ENCODE assay signal across 21 mouse cellular contexts in the genomic region with DNA sequence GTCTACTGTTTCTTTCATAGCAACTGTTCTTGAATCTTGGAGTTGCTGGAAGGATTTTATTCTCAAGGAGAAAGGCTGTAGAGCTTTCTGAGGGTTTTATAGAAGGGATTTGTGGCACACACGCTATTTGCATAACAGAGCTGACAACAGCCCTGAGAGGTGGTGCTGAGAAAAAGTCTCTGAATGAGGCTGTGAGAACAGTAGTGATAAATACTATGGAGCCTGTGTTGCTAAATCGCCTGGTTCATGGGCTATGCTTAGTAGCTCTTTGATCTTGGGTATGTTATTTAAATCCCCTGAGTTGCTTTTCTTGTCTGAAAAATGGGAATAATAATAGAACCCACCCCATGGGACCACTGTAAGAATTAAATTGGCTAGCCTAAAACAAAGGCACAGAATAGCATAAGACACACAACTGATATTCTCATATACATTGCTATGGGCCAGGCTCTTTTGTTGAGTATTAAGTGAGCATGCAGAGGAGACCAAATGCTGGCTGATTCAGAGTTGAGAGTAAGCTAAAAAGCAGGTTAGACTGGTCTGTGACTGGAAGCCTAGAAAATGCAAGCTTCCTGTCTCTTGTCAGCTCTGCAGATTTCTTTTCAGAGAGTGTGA.
A peak's percentile ranks its signal among the peaks of the same experiment; 100 is the strongest.
DNase-seq lines count a peak whose midpoint lies in the region; ATAC-seq and TF ChIP-seq lines count a peak whose summit lies in the region.
"Had no signal": no experiment of that assay in that cellular context is flagged by ENCODE, and none has a peak within 500 bp of the region (broad histone marks: within the 10 kb centered on the region; RNA-seq: fewer than 3 reads in every experiment).

No protein-coding gene starts in this region.

- H3K27me3 ChIP-seq in forebrain, embryonic 12.5 days: no peaks in the 10 kb centered on the region
- H3K27me3 ChIP-seq in forebrain, postnatal 0 days (ENCODE audit: insufficient read depth, low read length): no peaks in the 10 kb centered on the region
- H3K27me3 ChIP-seq in midbrain, embryonic 12.5 days: no peaks in the 10 kb centered on the region
- no peaks in the 10 kb centered on the region for H3K27me3 ChIP-seq in midbrain, postnatal 0 days (ENCODE audit: insufficient read depth, low read length)
- no peaks in the 10 kb centered on the region for H3K27me3 ChIP-seq in midbrain, embryonic 14.5 days (ENCODE audit: control insufficient read depth, insufficient read depth, low read length)
- H3K27me3 ChIP-seq: embryonic facial prominence, embryonic 15.5 days; limb, embryonic 12.5 days; liver, embryonic 15.5 days; neural tube, embryonic 12.5 days had no signal

- WGBS in forebrain, embryonic 12.5 days: 16% methylated on average over 2 of the region's 2 CpGs
- WGBS in forebrain, postnatal 0 days: 9% methylated on average over 2 of the region's 2 CpGs
- WGBS in midbrain, embryonic 12.5 days: 8% methylated on average over 2 of the region's 2 CpGs
- WGBS in midbrain, postnatal 0 days: 14% methylated on average over 2 of the region's 2 CpGs
- WGBS in midbrain, embryonic 14.5 days: 4% methylated on average over 2 of the region's 2 CpGs

- H3K4me3 ChIP-seq in forebrain, embryonic 12.5 days (replicated peaks): no peak overlapping the region
- H3K4me3 ChIP-seq in forebrain, postnatal 0 days (ENCODE audit: low read depth, low read length): no peak overlapping the region
- H3K4me3 ChIP-seq in midbrain, embryonic 12.5 days: no peak overlapping the region
- H3K4me3 ChIP-seq in midbrain, postnatal 0 days (ENCODE audit: low read depth, low read length): no peak overlapping the region
- no peak overlapping the region for H3K4me3 ChIP-seq in midbrain, embryonic 14.5 days (replicated peaks; ENCODE audit: low read depth, low read length)
- H3K4me3 ChIP-seq: embryonic facial prominence, embryonic 15.5 days; limb, embryonic 12.5 days; liver, embryonic 15.5 days; myocyte; neural tube, embryonic 12.5 days had no signal

- ATAC-seq in forebrain, embryonic 12.5 days (ENCODE audit: low FRiP score): peak; percentile 52; the same call in 1 of the 2 replicates
- no peak for ATAC-seq in forebrain, postnatal 0 days
- peak; percentile 70 for ATAC-seq in midbrain, embryonic 12.5 days (ENCODE audit: low FRiP score, low read depth)
- ATAC-seq in midbrain, postnatal 0 days (ENCODE audit: low FRiP score): no peak
- no peak for ATAC-seq in midbrain, embryonic 14.5 days (ENCODE audit: low FRiP score, low TSS enrichment)
- ATAC-seq: intestine, embryonic 16.5 days; Patski had no signal

- no peak for TF ChIP-seq POLR2A in brain, embryonic 14.5 days (IDR thresholded peaks at IDR 0.05; ENCODE audit: borderline replicate concordance, extremely low read depth, insufficient read depth, insufficient read length, poor library complexity, severe bottlenecking)

- peak overlapping the region; percentile 47; the same call in 1 of the 2 replicates for H3K27ac ChIP-seq in forebrain, embryonic 12.5 days
- no peak overlapping the region for H3K27ac ChIP-seq in forebrain, postnatal 0 days (ENCODE audit: low read depth, low read length)
- no peak overlapping the region for H3K27ac ChIP-seq in midbrain, embryonic 12.5 days (replicated peaks)
- H3K27ac ChIP-seq in midbrain, postnatal 0 days (ENCODE audit: low read depth, low read length): no peak overlapping the region
- no peak overlapping the region for H3K27ac ChIP-seq in midbrain, embryonic 14.5 days (replicated peaks; ENCODE audit: low read depth, low read length)
- H3K27ac ChIP-seq: embryonic facial prominence, embryonic 15.5 days; kidney, postnatal 0 days; limb, embryonic 12.5 days; liver, embryonic 15.5 days; neural tube, embryonic 12.5 days had no signal

- DNase-seq in forebrain, postnatal 0 days: no peak
- DNase-seq in midbrain, postnatal 0 days (ENCODE audit: low spot score): no peak
- peak; percentile 63 for DNase-seq in brain, embryonic 14.5 days (ENCODE audit: low read depth)
- peak; percentile 8 for DNase-seq in midbrain, embryonic 14.5 days
- no peak for DNase-seq in thymus, postnatal 14 days
- DNase-seq in kidney, postnatal 4 days: no peak
- DNase-seq: gastrocnemius, postnatal 25 days; heart, adult 11 months; heart, postnatal 36 days had no signal

- H3K9me3 ChIP-seq in forebrain, embryonic 12.5 days: no peaks in the 10 kb centered on the region
- H3K9me3 ChIP-seq in forebrain, postnatal 0 days (ENCODE audit: low read length): no peaks in the 10 kb centered on the region
- H3K9me3 ChIP-seq in midbrain, embryonic 12.5 days: no peaks in the 10 kb centered on the region
- H3K9me3 ChIP-seq in midbrain, postnatal 0 days (ENCODE audit: low read length): no peaks in the 10 kb centered on the region
- no peaks in the 10 kb centered on the region for H3K9me3 ChIP-seq in midbrain, embryonic 14.5 days (ENCODE audit: control insufficient read depth, low read length)
- H3K9me3 ChIP-seq: embryonic facial prominence, embryonic 15.5 days; limb, embryonic 12.5 days; liver, embryonic 15.5 days; neural tube, embryonic 12.5 days had no signal

- H3K4me2 ChIP-seq in forebrain, embryonic 12.5 days: no peak overlapping the region
- no peak overlapping the region for H3K4me2 ChIP-seq in forebrain, postnatal 0 days (ENCODE audit: low read depth)
- H3K4me2 ChIP-seq in midbrain, embryonic 12.5 days (replicated peaks): no peak overlapping the region
- H3K4me2 ChIP-seq in midbrain, postnatal 0 days (ENCODE audit: low read depth, low read length, poor library complexity, severe bottlenecking): no peak overlapping the region
- H3K4me2 ChIP-seq in midbrain, embryonic 14.5 days (ENCODE audit: low read length): no peak overlapping the region
- H3K4me2 ChIP-seq: embryonic facial prominence, embryonic 15.5 days; heart, embryonic 11.5 days; limb, embryonic 12.5 days; liver, embryonic 15.5 days; lung, embryonic 14.5 days; neural tube, embryonic 12.5 days had no signal

- H3K4me1 ChIP-seq in forebrain, embryonic 12.5 days: no peaks in the 10 kb centered on the region; the same call in 1 of the 2 replicates
- H3K4me1 ChIP-seq in forebrain, postnatal 0 days (ENCODE audit: insufficient read depth): no peaks in the 10 kb centered on the region
- no peaks in the 10 kb centered on the region; the same call in 1 of the 2 replicates for H3K4me1 ChIP-seq in midbrain, embryonic 12.5 days
- no peaks in the 10 kb centered on the region for H3K4me1 ChIP-seq in midbrain, postnatal 0 days (ENCODE audit: insufficient read depth, low read length)
- no peaks in the 10 kb centered on the region for H3K4me1 ChIP-seq in midbrain, embryonic 14.5 days (ENCODE audit: control insufficient read depth, insufficient read depth, low read length)
- H3K4me1 ChIP-seq: embryonic facial prominence, embryonic 15.5 days; limb, embryonic 12.5 days; liver, embryonic 15.5 days; neural tube, embryonic 12.5 days had no signal

- H3K9ac ChIP-seq in forebrain, embryonic 12.5 days: no peak overlapping the region
- H3K9ac ChIP-seq in forebrain, postnatal 0 days: no peak overlapping the region
- no peak overlapping the region for H3K9ac ChIP-seq in midbrain, embryonic 12.5 days (replicated peaks)
- no peak overlapping the region for H3K9ac ChIP-seq in midbrain, postnatal 0 days (replicated peaks; ENCODE audit: low read length, poor library complexity, severe bottlenecking)
- no peak overlapping the region for H3K9ac ChIP-seq in midbrain, embryonic 14.5 days (replicated peaks; ENCODE audit: low read length)
- H3K9ac ChIP-seq: embryonic facial prominence, embryonic 15.5 days; limb, embryonic 12.5 days; liver, embryonic 15.5 days; lung, embryonic 14.5 days; neural tube, embryonic 12.5 days had no signal

- no peak for TF ChIP-seq CTCF in forebrain, postnatal 0 days (IDR thresholded peaks at IDR 0.05; ENCODE audit: low read depth)
- no peak for TF ChIP-seq CTCF in midbrain, postnatal 0 days (IDR thresholded peaks at IDR 0.05)
- TF ChIP-seq CTCF in brain, embryonic 14.5 days (IDR thresholded peaks at IDR 0.05; ENCODE audit: borderline replicate concordance, extremely low read depth, insufficient read depth, insufficient read length): no peak

- no peaks in the 10 kb centered on the region for H3K36me3 ChIP-seq in forebrain, embryonic 12.5 days (replicated peaks)
- no peaks in the 10 kb centered on the region for H3K36me3 ChIP-seq in forebrain, postnatal 0 days (ENCODE audit: insufficient read depth)
- no peaks in the 10 kb centered on the region for H3K36me3 ChIP-seq in midbrain, embryonic 12.5 days
- H3K36me3 ChIP-seq in midbrain, postnatal 0 days (ENCODE audit: insufficient read depth, low read length): no peaks in the 10 kb centered on the region
- no peaks in the 10 kb centered on the region for H3K36me3 ChIP-seq in midbrain, embryonic 14.5 days (ENCODE audit: control insufficient read depth, insufficient read depth, low read length)
- H3K36me3 ChIP-seq: embryonic facial prominence, embryonic 15.5 days; limb, embryonic 12.5 days; liver, embryonic 15.5 days; neural tube, embryonic 12.5 days had no signal

Comparison
In these comparisons a context has a peak if more than half of its experiments do, and no peak if none do; other contexts are left out.
1. ATAC-seq: peak in forebrain, embryonic 12.5 days (single experiment) and midbrain, embryonic 12.5 days (single experiment); none in forebrain, postnatal 0 days (single experiment), midbrain, postnatal 0 days (single experiment) and midbrain, embryonic 14.5 days (single experiment).
2. DNase-seq: peak in brain, embryonic 14.5 days (single experiment) and midbrain, embryonic 14.5 days (single experiment); none in forebrain, postnatal 0 days (single experiment), midbrain, postnatal 0 days (single experiment), thymus, postnatal 14 days (single experiment) and kidney, postnatal 4 days (0 of 2).